Mouse (Mus musculus) limb, embryonic 14.5 days (tissue): ENCODE results near the gene Acin1. TPM values are rescaled to one million over a fixed set of nuclear protein-coding genes. Genes with fewer than 3 reads are reported as not detected.

Experiments
- ATAC-seq: fragments of 200-750 bp; cut with Nextera tagmentation; 2 replicates; pipeline ENCODE4 v1.8.0; 2017; ENCODE audit warnings: low read depth, moderate number of reproducible peaks, moderate TSS enrichment; ENCODE audit not compliant: low FRiP score
- DNase-seq: peaks from one replicate; pipeline ENCODE4 v3.0.0-alpha.2; 2015; ENCODE audit warnings: low spot score
- H3K27ac ChIP-seq: fragments of 300-500 bp; sonication (generic); replicated peaks from 2 replicates; pipeline ENCODE4 v1.5.1; 2014; ENCODE audit warnings: low read depth, mild to moderate bottlenecking, low read length, moderate library complexity, mixed read lengths
- H3K27me3 ChIP-seq: fragments of 300-500 bp; sonication (generic); 2 replicates; pipeline ENCODE4 v1.6.1; 2014; ENCODE audit warnings: low read length, mixed read lengths; ENCODE audit not compliant: control insufficient read depth, insufficient read depth
- H3K36me3 ChIP-seq: fragments of 300-500 bp; sonication (generic); 2 replicates; pipeline ENCODE4 v1.6.1; 2014; ENCODE audit warnings: mild to moderate bottlenecking, low read length, moderate library complexity, mixed read lengths; ENCODE audit not compliant: control insufficient read depth, insufficient read depth
- H3K4me1 ChIP-seq: fragments of 300-500 bp; sonication (generic); 2 replicates; pipeline ENCODE4 v1.6.1; 2014; ENCODE audit warnings: antibody characterized with exemption, low read length, mixed read lengths; ENCODE audit not compliant: control insufficient read depth, insufficient read depth
- H3K4me2 ChIP-seq: fragments of 300-500 bp; sonication (generic); replicated peaks from 2 replicates; pipeline ENCODE4 v1.6.1; 2014; ENCODE audit warnings: low read depth, mild to moderate bottlenecking, low read length, moderate library complexity; ENCODE audit not compliant: severe bottlenecking
- H3K4me3 ChIP-seq: fragments of 300-500 bp; sonication (generic); replicated peaks from 2 replicates; pipeline ENCODE4 v1.5.1; 2014; ENCODE audit warnings: low read length
- H3K9ac ChIP-seq: fragments of 300-500 bp; sonication (generic); 2 replicates; pipeline ENCODE4 v1.6.1; 2014; ENCODE audit warnings: mild to moderate bottlenecking, low read depth, low read length, moderate library complexity; ENCODE audit not compliant: severe bottlenecking
- H3K9me3 ChIP-seq: fragments of 300-500 bp; sonication (generic); 2 replicates; pipeline ENCODE4 v1.6.1; 2016; ENCODE audit warnings: low read length; ENCODE audit not compliant: control insufficient read depth
- POLR2A ChIP-seq: fragments of 200-500 bp; IDR thresholded peaks from 2 replicates; pipeline ENCODE4 v1.8.0; 2012; ENCODE audit warnings: inconsistent platforms, mild to moderate bottlenecking, moderate library complexity, borderline replicate concordance; ENCODE audit not compliant: insufficient read depth, insufficient read length; ENCODE audit errors: extremely low read depth
- WGBS: fragments of 180-500 bp; shearing (Covaris S2); extraction: QIAGEN DNeasy Blood & Tissue Kit; methylation state at CpG from one replicate; pipeline ENCODE4 v1.1.7; 2014; 5-methylcytosine and 5-hydroxymethylcytosine counted together
- polyA plus RNA-seq, 2 experiments: library from polyadenylated mRNA; depleted of rRNA in 1 of 2; stranded (reverse) in 1 of 2; unstranded in 1 of 2; fragments of >200 nt; fragmentation: Nextera tagmentation in 1 of 2; extraction: Ambion mirVana in 1 of 2; gene quantifications; 2 replicates each; pipeline versions ENCODE4 v1.2.1 to v1.2.3; 2012 to 2014

Acin1 gene
- polyA plus RNA-seq, 2 experiments, result 99.4 to 297 TPM

GRCm38 (mm10) chr14:54709054-54709453 lies 22.3 kb upstream of the Acin1 start:
- no peaks in the 10 kb centered on the region for H3K36me3 ChIP-seq
- no peaks in the 10 kb centered on the region for H3K4me1 ChIP-seq
- DNase-seq (no peak), ATAC-seq (no peak)
- no peak overlapping the region for H3K27ac ChIP-seq
- no peak for TF ChIP-seq POLR2A
- no peaks in the 10 kb centered on the region for H3K9me3 ChIP-seq
- H3K4me3 ChIP-seq, result no peak overlapping the region
- WGBS, result 87% methylated on average over 9 of the region's 9 CpGs
- H3K4me2 ChIP-seq, result no peak overlapping the region
- H3K27me3 ChIP-seq, result no peaks in the 10 kb centered on the region
- no peak overlapping the region for H3K9ac ChIP-seq

DNA sequence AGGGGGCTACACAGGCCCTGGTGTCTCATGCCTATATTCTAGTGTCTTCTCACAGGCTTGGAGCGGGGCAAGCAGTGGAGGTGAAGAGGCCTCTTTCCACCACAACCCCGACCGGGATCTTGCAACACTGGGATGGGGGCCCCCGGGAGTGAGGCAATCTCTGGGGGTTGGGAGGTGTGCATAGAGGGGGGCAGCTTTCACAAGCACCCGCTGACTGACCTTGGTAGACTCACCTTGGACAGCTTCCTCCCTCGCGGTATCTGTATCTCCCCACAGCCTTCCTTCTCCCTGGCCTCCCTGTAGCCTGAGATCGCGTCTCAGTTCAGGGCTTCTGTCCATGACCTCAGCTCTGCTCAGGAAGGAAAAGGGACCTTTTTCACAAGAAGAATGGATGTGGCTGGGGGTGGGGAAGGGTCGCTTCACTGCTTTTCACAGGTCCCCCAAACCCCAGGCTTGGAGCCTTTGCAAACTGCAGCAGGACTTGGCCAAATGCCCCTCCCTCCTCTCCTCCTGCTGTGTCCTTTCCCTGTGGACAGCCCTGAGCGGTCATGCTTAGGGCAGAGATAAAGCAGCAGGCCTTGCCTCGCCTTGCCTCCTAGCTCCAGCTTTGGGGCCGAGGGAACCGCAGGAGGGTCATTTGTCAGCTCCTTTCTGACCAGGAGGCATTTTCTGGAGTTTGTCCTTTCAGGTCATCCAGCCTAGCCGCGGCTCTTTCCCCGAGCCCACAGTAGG lies 20.0 kb upstream of the Acin1 start:
- Histone ChIP-seq H3K27me3 (no peaks in the 10 kb centered on the region), H3K4me3 (no peak overlapping the region), H3K4me2 (no peak overlapping the region), H3K9ac (no peak overlapping the region), H3K27ac (no peak overlapping the region), H3K4me1 (no peaks in the 10 kb centered on the region), H3K9me3 (no peaks in the 10 kb centered on the region), H3K36me3 (no peaks in the 10 kb centered on the region)
- TF ChIP-seq POLR2A, result no peak
- ATAC-seq (no peak), DNase-seq (no peak)
- WGBS, result 58% methylated on average over 17 of the region's 17 CpGs

DNA sequence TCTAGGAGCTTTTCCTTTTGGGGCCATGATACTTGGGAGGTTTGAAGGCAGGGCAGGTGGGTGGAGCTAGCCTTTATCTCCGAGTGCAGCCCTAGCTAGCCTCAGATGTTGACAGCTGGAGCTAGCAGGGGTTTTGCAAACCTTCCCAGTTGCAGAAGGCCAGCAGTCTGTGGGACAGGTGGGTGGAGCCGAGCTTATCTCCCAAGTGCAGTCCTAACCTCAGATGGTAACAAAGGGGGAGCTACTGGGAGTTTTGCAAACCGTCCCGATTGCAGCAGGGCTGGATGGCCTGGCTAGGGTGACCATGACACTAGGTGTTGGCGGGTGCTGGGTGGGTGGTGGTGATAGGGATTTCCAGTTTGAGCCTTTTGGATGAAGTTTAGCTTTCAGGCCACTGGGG lies 19.1 kb upstream of the Acin1 start:
- 61% methylated on average over 5 of the region's 5 CpGs for WGBS
- no peak for ATAC-seq

GRCm38 (mm10) chr14:54703207-54703606 lies 16.5 kb upstream of the Acin1 start:
- Histone ChIP-seq H3K9me3 (no peaks in the 10 kb centered on the region), H3K27me3 (no peaks in the 10 kb centered on the region), H3K4me3 (no peak overlapping the region), H3K4me1 (no peaks in the 10 kb centered on the region), H3K36me3 (no peaks in the 10 kb centered on the region), H3K4me2 (no peak overlapping the region), H3K27ac (no peak overlapping the region), H3K9ac (peak overlapping the region; percentile 34; the same call in 1 of the 2 replicates)
- no peak for TF ChIP-seq POLR2A
- 68% methylated on average over 10 of the region's 10 CpGs for WGBS
- ATAC-seq (no peak), DNase-seq (no peak)

More for the DNA sequence above, 19.1 kb upstream of the Acin1 start:
- no peak overlapping the region for H3K4me2 ChIP-seq
- no peak for TF ChIP-seq POLR2A
- no peak overlapping the region for H3K27ac ChIP-seq
- DNase-seq, result no peak
- no peaks in the 10 kb centered on the region for H3K36me3 ChIP-seq
- H3K27me3 ChIP-seq, result no peaks in the 10 kb centered on the region
- H3K4me3 ChIP-seq, result no peak overlapping the region
- H3K4me1 ChIP-seq, result no peaks in the 10 kb centered on the region
- no peak overlapping the region for H3K9ac ChIP-seq
- H3K9me3 ChIP-seq, result no peaks in the 10 kb centered on the region

- no peaks in the 10 kb centered on the region for H3K27me3 ChIP-seq
- DNase-seq (peak; percentile 66), ATAC-seq (no peak)
- no peak overlapping the region for H3K27ac ChIP-seq
- H3K4me1 ChIP-seq, result no peaks in the 10 kb centered on the region
- H3K9me3 ChIP-seq, result no peaks in the 10 kb centered on the region
- 13% methylated on average over 6 of the region's 6 CpGs for WGBS
- H3K36me3 ChIP-seq, result no peaks in the 10 kb centered on the region
- no peak for TF ChIP-seq POLR2A
- H3K9ac ChIP-seq, result no peak overlapping the region
- no peak overlapping the region for H3K4me3 ChIP-seq
- no peak overlapping the region for H3K4me2 ChIP-seq
Measured at GRCm38 (mm10) chr14:54701298-54701697, 14.6 kb upstream of the Acin1 start.
